Mouse (Mus musculus): ENCODE data around the gene Cped1.

DNA sequence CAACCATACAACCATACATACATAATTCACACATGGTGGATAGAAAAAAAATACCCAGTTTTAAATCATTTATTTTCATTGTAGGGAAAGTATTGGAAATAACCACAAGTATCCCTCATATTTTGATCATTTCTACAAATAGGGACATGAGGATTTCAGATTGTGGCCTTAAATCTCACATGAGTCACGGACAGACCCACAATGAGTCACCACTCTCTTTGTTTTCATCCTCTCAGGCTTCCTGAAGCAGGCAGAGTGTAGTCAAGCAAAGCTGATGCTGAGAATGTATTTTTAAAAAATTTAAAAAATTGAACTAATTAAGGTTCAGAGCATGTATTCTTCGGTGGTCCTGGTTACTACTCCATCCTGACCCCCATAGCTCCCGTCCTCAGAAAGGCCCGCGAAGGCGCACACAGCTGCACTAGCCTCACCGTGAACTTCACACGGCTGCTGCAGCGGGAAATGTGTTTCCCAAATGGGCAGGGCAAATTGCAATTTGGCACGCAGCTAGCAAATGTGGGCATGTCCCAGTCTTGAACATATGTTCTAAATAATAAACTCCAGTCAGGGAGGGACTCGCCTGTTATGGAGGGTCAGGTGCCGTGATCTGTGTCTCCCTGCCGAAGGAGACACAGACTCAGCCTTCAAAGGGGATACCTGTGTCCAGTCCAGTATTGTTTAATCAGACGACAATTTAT lies 230.7 kb downstream of the Cped1 start:
- no peak for TF ChIP-seq EP300 (optimal IDR thresholded peaks at IDR 0.05)
- TF ChIP-seq CTCF (IDR thresholded peaks at IDR 0.05; ENCODE audit: low read depth), result no peak
